Mouse (Mus musculus): ENCODE results near the gene Vps13d. TPM values are rescaled to one million over a fixed set of nuclear protein-coding genes. Genes with fewer than 3 reads are reported as not detected.
A peak's percentile ranks its signal among the peaks of the same experiment; 100 is the strongest.

The Vps13d gene
- total RNA-seq, 2 experiments from 2014 or later: 75.8 to 82.6 TPM

DNA sequence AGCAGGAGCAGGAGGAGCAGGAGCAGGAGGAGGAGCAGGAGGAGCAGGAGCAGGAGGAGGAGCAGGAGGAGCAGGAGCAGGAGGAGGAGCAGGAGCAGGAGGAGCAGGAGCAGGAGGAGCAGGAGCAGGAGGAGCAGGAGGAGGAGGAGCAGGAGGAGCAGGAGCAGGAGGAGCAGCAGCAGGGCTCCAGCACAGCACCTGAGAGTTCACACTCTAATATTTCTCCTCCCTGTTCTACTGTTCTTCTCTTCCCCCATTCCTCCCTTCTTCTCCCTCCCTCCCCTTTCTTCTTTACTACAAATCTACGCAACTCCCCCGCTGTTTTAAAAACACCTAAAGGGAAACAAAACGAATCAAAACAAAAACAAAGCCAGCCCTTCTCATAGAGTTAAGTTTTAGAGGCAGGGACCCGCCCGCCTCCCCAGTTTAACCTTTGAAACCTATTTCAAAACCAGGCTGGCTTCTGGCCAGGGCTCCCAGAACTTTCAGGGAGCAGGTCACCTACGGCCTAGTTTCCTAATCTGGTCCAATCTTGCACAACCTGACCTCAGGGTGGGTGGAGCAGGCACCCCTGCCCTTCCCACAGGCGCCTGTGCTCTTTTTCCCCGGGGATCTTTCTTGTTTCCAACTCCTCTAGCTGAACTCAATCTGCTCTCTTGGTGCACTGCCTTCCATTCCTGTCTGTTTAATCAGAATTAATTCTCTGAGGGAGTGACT is 234.5 kb downstream of the Vps13d start:
- DNase-seq: peak; percentile 69 to 71
- intact Hi-C loops (cut with DNase I): no loop called here

DNA sequence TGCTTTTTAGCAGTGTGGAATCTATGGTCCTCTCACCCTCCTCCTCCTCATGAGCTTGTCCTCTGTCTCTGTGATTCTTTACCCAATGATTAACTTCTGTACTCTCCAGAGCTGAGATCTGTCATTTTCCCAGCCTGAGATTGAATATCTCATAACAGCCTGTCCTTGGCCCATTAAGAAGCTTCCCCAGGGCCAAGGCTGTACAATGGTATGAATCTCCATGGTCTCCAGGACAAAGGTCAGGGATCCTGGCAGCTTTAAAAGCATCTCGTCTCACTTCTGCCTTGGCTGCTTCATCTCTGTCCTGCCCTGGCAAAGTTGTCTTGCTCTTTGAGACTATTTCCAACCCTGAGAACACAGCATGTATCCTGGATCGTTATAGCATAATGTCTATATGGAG is 237.1 kb downstream of the Vps13d start:
- intact Hi-C loops (cut with DNase I): no loop called here
- no peak for DNase-seq

DNA sequence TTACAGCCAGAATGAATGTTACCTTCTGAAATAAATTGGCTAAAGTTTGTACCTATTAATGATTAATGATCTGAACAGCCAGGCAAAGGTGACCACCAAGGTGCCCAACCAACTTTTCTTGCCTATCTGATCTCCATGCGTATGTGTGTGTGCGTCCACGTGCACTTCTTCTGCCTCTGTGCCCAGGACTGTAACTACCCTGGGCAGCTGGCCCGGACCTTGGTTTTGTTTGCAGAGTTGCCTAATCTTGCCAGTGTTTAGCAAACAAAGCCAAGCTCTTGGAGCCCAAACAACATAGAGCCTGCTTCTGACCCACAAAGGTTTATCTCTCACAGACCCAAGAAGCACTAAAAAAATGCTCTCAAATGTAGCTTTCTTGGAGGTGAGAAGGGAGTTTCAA is 237.6 kb downstream of the Vps13d start:
- peak; percentile 40 to 50 for DNase-seq
- intact Hi-C loops (cut with DNase I): no loop called here

DNA sequence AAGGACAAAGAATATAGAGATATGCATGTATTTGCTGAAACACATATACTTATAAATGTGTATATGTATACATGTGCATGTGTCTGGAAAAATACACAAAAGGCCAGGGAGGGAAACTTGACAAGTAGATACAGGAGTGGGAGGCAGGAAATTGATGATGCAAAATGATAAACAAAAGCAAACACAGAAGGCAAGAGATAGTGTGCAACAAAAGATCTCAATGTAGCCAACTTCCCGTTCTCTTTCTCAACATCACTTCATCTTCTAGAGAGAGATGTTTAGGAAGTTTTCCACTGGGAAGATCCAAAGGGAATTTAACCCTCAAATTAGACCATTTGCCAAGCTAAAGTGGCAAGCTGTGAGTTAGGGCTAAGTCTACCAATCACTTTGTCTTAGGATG is 238.5 kb downstream of the Vps13d start:
- DNase-seq: no peak
- intact Hi-C loops (cut with DNase I): no loop called here

DNA sequence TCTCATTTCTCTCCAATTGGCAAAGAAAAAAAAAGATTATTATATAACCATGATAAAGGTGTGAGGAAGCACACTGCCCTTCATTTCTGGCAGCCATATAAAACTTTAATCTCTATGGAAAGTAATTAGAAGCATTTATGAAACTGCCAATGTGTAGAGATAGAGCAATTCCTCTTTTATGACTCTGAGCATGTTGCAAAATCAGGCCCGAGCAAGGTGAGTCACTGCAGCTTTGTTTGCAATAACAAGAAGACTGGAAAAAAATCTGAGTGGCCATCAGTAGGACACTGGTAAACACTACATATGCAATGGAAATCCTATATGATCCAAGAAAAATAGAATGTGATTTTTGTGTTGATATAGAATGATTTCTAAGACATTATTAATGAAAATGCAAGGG is 238.9 kb downstream of the Vps13d start:
- intact Hi-C loops (cut with DNase I): loop anchor here (2.0 kb wide), 1 partner anchor 21 kb away; no protein-coding TSS in a partner anchor
- DNase-seq: no peak

DNA sequence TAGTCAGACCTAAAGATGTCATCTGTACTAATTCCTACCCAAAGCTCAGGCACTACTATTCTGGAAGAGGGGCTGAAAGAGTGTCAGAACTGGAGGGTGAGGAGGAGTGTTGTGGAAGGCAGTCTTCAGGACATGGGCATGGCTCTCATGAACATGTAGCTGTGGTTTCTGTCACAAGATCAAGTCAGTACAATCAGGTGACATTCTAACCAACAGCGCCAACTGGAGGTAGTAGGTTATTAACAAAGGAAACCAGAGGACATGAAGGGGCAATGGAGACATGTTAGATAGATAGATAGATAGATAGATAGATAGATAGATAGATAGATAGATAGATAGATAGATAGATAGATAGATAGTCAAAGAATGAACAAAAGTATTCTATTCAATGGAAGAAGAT is 241.4 kb downstream of the Vps13d start:
- intact Hi-C loops (cut with DNase I): loop anchor here (5.0 kb wide), 1 partner anchor 59 kb away; no protein-coding TSS in a partner anchor
- no peak for DNase-seq

DNA sequence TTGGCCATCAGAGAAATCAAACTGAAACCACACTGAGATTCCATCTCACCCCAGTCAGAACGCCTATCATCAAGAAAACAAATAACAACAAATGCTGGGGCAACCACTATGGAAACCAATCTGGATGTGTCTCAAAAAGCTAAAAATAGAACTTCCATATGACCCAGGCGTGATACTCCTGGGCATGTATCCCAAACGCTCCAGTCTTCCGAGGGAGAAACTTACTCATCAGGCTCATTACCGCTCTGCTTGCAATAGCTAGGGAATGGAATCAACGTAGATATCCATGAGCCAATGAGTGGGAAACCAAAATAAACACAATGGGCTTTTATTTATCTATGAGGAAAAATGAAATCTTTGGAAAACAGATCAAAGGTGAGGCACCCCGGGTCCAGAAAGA is 242.9 kb downstream of the Vps13d start:
- DNase-seq: peak; percentile 70 to 81
- intact Hi-C loops (cut with DNase I): loop anchor here (5.0 kb wide), 1 partner anchor 60 kb away; no protein-coding TSS in a partner anchor

DNA sequence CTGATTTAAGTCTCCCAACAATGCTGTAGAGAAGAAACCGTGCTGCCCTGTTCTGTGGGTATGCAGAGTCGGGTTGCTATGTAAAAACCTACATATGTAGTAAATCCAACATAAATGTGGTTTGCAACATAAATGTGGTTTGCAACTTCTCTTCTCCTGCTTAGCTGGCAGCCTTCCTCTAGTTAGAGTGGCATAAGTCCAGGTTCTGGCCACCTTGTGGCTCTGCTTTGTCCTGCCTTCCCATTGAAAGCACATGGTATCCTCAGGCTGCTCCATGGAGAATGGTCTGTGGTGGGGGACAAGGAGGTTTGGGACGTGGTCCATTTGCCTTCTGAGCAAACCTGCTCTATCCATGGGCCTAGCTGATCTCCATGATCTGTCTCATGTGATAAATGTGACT is 243.9 kb downstream of the Vps13d start:
- DNase-seq: peak in 1 of 2 experiments; percentile 49
- intact Hi-C loops (cut with DNase I): loop anchor here (1.0 to 5.0 kb wide), 2 partner anchors 57 to 61 kb away; no protein-coding TSS in a partner anchor

DNA sequence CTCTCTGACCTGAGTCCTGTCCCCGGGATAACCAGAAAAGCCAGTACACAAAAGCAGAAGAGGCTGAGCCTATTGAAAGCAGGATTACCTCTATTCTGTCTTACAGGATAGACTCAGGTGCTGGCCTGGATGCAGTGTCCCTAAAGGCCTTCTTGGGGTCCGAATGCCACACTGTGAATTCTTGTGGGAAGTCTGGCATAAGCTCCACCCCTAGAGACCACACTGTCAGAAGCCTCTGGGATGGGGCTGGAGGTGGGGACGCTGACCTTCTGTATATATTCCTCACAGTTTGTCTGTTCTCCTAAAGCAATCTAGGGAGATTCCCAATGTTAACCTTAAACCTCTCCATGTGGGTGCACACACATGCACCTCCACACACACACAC is 244.5 kb downstream of the Vps13d start:
- intact Hi-C loops (cut with DNase I): loop anchor here (1.0 to 5.0 kb wide), 2 partner anchors 56 to 62 kb away; no protein-coding TSS in a partner anchor
- no peak for DNase-seq

DNA sequence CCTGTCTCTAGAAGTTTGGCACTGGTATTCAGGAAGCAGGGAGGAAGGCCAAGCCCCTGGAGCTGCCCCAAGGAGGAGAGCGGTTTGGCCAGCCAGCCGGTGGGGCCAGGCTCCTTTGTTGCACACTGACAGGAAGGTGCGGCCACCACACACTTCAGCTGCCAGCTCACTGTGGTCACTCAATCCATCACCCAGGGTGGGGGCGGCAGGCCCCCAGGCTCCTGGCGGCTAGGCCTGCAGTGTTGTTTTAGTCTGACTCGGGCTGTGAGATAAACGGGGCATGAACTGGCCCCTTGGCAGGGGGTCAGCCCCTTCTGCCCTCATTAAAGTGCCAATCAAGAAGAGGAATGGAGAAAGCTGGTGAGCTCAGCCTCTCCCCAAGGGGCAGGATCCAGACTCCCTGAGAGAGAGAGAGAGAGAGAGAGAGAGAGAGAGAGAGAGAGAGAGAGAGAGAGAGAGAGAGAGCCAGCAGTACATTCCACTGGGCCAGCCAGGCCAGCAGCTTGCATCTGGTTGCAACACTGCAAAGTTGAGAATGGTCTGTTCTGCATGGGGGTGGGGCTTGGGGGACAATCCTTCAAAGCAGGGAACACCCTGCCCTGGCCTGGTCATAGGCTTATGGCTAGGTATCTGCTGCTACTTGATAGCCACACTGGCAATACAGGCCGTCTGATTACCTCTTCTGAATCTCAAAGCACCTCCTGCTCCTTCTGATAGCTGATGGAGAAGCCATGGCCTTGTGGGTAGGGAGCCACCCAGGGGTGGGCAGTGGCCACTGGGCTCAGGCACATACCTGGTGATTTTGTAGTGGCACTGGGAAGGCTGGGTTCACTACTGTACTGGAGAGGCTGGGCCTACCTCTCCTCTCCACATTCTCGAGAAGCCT is 245.1 kb downstream of the Vps13d start:
- intact Hi-C loops (cut with DNase I): loop anchor here (1.0 to 5.0 kb wide), 2 partner anchors 55 to 63 kb away; no protein-coding TSS in a partner anchor
- peak; percentile 83 to 87 for DNase-seq

DNA sequence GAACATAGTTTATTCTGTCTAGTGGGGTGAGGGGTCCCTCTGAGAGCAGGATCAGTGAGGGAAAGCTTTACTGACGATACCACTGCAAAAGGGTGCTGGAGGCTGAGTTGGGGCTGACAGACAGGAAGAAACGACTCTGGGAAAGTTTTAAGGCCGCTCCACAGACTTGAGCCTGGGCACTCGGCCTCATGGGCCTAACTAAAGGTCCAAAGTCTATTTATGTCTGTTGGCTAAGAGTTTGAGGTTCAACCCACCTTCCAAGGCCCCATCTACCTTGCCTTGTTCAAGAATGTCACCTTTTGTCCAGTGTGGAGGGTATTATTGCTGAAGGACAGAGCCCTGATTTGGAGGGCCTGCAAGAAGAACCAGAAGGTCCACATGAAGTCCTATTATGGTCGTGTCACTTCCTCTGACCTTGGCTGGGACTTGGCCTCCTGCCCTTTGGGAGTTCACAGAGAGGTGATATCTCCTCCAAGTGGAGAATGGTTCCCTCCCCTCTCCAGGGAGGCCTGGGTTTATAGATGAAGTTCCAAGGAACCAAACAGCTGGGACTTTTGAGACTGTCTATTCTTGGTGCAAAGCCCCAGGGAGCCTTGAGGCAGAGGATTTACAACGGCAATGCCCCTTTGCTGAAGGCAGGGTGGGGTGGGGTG is 246.9 kb downstream of the Vps13d start:
- DNase-seq: peak; percentile 94 to 95
- intact Hi-C loops (cut with DNase I): loop anchor here (2.0 kb wide), 1 partner anchor 17 kb away; no protein-coding TSS in a partner anchor

DNA sequence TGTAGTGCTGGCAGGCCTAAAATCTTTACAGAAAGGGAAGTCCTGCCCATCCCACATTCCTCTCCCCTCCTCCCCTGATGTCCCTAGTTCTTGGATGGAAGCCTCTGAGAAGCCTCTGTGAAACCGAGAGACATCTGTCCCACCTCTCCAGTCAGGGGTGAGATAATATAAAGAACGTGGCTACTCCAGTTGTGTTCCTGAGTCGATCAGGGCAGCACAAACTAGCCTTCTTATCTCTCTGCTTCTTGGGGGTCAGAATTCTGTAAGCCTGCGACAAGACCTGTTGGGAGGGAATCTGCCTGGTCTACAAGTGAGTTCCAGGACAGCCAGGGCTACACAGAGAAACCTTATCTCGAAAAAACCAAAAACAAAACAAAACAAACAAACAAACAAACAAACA is 251.5 kb downstream of the Vps13d start:
- no peak for DNase-seq
- intact Hi-C loops (cut with DNase I): no loop called here

DNA sequence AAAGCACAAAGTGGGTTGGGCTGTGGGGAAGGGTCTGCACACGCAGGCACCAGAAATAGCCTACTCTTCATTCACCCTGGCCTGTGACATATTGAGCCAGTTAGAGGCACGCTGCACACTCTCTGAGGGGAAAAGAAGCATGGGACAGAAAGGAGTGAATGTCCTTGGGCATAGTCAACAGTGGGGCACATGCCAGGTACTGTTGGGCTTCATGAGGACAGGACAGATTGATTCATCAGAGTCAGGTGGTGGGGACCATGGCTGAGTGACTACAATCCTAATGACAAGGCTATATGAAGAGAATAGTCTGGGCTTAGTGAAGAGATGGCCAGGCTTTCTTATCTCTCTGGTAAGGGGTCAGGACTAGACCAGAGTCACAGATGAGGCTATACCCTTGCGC is 252.4 kb downstream of the Vps13d start:
- intact Hi-C loops (cut with DNase I): no loop called here
- no peak for DNase-seq

DNA sequence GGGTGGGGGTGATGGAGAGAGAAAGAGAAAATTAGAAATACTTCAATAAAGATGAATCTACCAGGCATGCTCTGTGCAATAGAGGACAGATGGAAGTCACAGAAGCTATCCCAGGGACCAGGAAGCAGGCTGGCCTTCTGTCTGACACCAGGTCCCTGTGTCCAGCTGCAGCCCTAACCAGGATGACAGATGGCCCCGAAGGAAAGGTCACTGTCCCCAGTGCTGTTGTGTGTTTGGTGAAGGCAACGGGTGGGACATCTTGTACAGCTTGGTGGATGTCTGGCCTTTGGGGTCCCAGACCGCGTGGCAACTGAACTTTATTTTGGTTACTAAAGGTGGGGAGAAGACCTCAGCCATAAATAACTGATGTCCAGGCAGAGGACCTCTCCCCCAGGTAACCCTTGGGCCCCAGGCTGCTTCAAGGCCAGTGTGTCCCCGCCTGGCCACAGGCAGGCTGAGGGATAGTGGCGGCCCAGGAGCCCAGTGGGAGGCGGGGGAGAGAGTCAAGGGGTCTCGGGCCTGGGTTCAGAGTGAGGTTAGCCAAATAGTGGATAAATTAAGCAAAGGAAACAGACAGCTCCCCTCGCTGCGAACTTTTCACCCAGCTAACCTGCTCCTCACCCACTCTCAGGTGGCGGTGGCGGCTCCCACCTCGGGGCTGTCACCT is 253.9 kb downstream of the Vps13d start:
- no peak for DNase-seq
- intact Hi-C loops (cut with DNase I): no loop called here

DNA sequence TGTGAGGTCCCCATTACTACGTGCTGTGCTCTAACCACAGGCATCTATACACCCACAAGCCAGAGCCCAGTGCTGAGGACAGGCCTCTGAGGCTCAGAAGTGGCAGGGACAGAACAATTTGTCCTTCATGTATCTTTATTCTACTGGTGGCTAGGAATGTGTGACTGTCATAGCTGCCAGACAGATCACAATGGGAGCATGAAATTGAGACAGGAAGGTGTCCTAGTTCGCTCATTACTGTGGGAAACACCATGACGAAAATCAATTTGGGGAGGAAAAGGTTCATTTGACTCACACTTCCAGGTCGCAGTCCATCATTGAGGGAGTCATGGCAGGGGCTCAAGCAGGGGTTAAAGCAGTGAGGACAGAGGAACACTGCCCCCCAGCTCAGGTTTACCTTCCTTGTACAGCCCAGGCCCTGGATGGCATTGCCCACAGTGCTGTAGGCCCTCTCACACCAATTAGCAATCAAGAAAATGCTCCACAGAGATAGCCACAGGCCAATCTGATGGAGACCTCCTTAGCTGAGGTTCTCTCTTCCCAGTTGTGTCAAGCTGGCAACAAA is 254.9 kb downstream of the Vps13d start:
- DNase-seq: no peak

DNA sequence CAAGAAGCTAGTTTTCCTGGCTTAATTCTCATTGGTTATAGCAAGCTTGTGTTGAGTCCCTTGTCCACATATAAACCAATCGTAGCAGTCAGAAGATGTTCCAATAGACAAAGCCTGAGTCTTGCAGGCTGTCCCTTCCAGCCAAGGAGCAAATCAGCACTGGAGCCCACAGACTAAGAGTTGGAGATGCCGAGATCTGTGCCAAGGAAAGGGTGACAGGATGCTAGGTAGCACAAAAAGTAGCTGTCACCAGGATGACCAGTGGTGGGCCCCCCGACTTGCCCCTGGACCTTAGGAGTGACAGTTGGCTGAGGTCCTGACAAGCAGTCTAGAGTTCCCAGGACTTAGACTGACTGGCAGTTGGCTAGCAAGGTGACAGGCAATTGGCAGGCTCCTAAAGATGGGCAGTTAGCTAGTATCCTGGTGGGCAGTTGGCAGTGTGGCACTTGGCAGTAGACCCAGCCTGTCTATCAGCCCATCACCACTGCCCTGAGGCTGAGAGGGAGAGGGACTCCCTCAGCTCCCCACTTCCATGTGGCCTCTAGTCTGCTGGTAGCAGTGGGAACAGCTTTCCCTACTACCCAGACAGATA is 258.1 kb downstream of the Vps13d start:
- no peak for DNase-seq
- intact Hi-C loops (cut with DNase I): no loop called here

More for the DNA sequence above, 254.9 kb downstream of the Vps13d start:
- intact Hi-C loops (cut with DNase I): no loop called here

DNA sequence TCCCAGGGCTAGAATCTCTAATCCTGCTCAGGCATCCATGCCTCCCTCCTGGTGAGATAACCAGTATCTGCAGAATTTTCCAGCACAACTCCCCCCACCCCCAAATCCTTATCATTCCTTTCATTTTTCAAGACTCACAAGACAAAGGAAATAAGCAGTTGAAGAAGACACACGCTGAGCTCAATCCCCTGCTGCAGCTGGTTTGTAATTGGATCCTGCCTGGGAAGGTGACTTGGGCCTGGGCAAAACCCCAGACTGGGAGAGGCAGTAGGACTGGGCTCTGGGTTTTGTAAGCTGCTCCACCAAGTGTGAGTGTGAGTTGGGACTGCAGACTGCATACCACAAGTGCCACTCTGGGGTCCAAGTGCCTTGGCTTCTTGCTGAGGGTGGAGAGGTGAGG is 260.3 kb downstream of the Vps13d start:
- peak in 1 of 2 experiments; percentile 39 for DNase-seq

DNA sequence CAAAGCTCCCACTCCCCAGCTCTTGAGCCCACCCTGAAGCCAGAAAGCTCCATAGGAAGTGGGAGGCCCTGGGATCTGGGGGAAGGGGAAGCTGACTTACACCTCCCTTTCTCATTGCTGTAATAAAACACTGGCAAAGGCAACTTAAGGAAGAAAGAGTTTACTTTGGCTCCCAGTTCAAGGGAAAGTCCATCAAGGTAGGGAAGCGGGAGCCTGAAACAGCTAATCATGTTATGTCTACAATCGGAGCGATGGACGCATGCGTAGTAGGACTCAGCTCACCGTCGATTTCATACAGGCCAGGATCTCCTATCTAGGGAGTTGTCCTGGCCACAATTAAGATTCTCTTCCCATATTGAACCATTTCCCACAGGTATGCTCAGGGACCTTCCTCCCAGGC is 263.6 kb downstream of the Vps13d start:
- no peak for DNase-seq
- intact Hi-C loops (cut with DNase I): loop anchor here (2.0 kb wide), 2 partner anchors 16 to 38 kb away; partner anchors contain the start of gene Dhrs3

More for the DNA sequence above, 260.3 kb downstream of the Vps13d start:
- intact Hi-C loops (cut with DNase I): no loop called here

DNA sequence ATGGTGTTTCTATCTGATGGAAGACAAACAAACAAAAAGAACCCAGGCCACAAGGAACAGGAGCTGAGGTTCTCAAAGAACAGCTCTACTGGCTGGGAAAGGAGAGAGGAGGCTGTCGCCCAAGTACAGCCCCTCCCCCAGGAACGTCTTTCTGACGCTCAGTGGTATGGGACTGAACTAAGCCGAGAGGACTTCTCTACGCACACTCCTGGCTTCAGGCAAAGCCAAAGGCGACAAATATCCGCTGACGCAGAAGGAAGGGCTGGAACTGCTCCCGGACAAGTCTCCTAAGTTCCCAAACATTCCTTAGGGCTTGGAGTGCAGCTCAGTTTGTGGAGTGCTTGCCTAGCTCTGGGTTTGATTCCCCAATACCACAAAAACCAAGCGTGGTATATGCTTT is 264.4 kb downstream of the Vps13d start:
- DNase-seq: peak; percentile 93 to 95
- intact Hi-C loops (cut with DNase I): loop anchor here (2.0 kb wide), 2 partner anchors 16 to 38 kb away; partner anchors contain the start of gene Dhrs3
